ENCODE assay signal across 14 mouse cellular contexts in genomic region chr2:91651458-91652258, GRCm38 (mm10). TPM values are rescaled to one million over a fixed set of nuclear protein-coding genes. Genes with fewer than 3 reads are reported as not detected.
DNase-seq lines count a peak whose midpoint lies in the region; ATAC-seq and TF ChIP-seq lines count a peak whose summit lies in the region.
"Had no signal": no experiment of that assay in that cellular context is flagged by ENCODE, and none has a peak within 500 bp of the region (broad histone marks: within the 10 kb centered on the region; RNA-seq: fewer than 3 reads in every experiment).

No protein-coding gene starts in this region.

- no peak for TF ChIP-seq POLR2A in spleen, adult 2 months (IDR thresholded peaks at IDR 0.05; ENCODE audit: low read depth, low read length)

- no peak overlapping the region for H3K4me2 ChIP-seq in hindbrain, embryonic 13.5 days
- no peak overlapping the region for H3K4me2 ChIP-seq in hindbrain, embryonic 12.5 days (replicated peaks)

- peak overlapping the region; percentile 31; the same call in 1 of the 2 replicates for H3K9ac ChIP-seq in hindbrain, embryonic 13.5 days
- no peak overlapping the region for H3K9ac ChIP-seq in hindbrain, embryonic 12.5 days

- no peaks in the 10 kb centered on the region for H3K9me3 ChIP-seq in hindbrain, embryonic 13.5 days
- H3K9me3 ChIP-seq in hindbrain, embryonic 12.5 days (replicated peaks): no peaks in the 10 kb centered on the region
- H3K9me3 ChIP-seq: G1E had no signal

- H3K4me1 ChIP-seq in hindbrain, embryonic 13.5 days (replicated peaks): peaks cover 42% of the 10 kb centered on the region
- H3K4me1 ChIP-seq in hindbrain, embryonic 12.5 days: peaks cover 20% of the 10 kb centered on the region
- peaks cover 2% of the 10 kb centered on the region; the same call in 1 of the 2 replicates for H3K4me1 ChIP-seq in spleen, adult 2 months (ENCODE audit: control insufficient read depth, insufficient read depth, insufficient read length)

- no peak overlapping the region for H3K4me3 ChIP-seq in hindbrain, embryonic 13.5 days
- no peak overlapping the region for H3K4me3 ChIP-seq in hindbrain, embryonic 12.5 days
- peak overlapping the region; percentile 20 for H3K4me3 ChIP-seq in spleen, adult 2 months (ENCODE audit: extremely low read depth, insufficient read depth, insufficient read length)

- DNase-seq in spleen, adult 2 months (ENCODE audit: low read depth in 1 of 2, low spot score in 2 of 2): no peak
- no peak for DNase-seq in spleen, postnatal 36 days (ENCODE audit: low spot score in 2 of 2)
- DNase-seq in kidney, postnatal 14 days: peak; percentile 34
- no peak for DNase-seq in cerebellum, postnatal 10 days
- no peak for DNase-seq in embryo, embryonic 10 days (ENCODE audit: low spot score)
- DNase-seq: adrenal gland, adult 8-10 months; cerebellum, adult 8-10 months; gastrocnemius, postnatal 10 days; lung, adult 18-20 months; right cerebral cortex, postnatal 14 days; thymus, postnatal 14 days had no signal

- no peak for ATAC-seq in hindbrain, embryonic 13.5 days (ENCODE audit: low FRiP score)
- no peak for ATAC-seq in hindbrain, embryonic 12.5 days (ENCODE audit: low FRiP score)

- H3K27me3 ChIP-seq in hindbrain, embryonic 13.5 days: no peaks in the 10 kb centered on the region
- no peaks in the 10 kb centered on the region for H3K27me3 ChIP-seq in hindbrain, embryonic 12.5 days
- no peaks in the 10 kb centered on the region for H3K27me3 ChIP-seq in spleen, adult 2 months (ENCODE audit: control insufficient read depth, insufficient read depth, low read length)

- no peak overlapping the region for H3K27ac ChIP-seq in hindbrain, embryonic 13.5 days
- no peak overlapping the region for H3K27ac ChIP-seq in hindbrain, embryonic 12.5 days
- 0 out of 2 replicates have a peak overlapping the region, but pooled peaks have one; percentile 7 for H3K27ac ChIP-seq in spleen, adult 2 months (ENCODE audit: insufficient read depth, low read length)

- WGBS in hindbrain, embryonic 13.5 days: 91% methylated on average over 14 of the region's 14 CpGs
- 89% methylated on average over 14 of the region's 14 CpGs for WGBS in hindbrain, embryonic 12.5 days
- 84% methylated on average over 14 of the region's 14 CpGs for WGBS in spleen, adult 2 months

- peaks cover 56% of the 10 kb centered on the region for H3K36me3 ChIP-seq in hindbrain, embryonic 13.5 days
- H3K36me3 ChIP-seq in hindbrain, embryonic 12.5 days: peaks cover 48% of the 10 kb centered on the region
- H3K36me3 ChIP-seq in spleen, adult 2 months (ENCODE audit: control insufficient read depth, insufficient read depth, low read length): peaks cover 22% of the 10 kb centered on the region

- no peak for TF ChIP-seq CTCF in spleen, adult 2 months (IDR thresholded peaks at IDR 0.05; ENCODE audit: extremely low read depth, insufficient read depth, insufficient read length, insufficient replicate concordance)

RNA-seq across cellular contexts. Expression of gene Arhgap1, which starts 2.0 kb away (rescaled TPM):
- 88.6 and 89.0 TPM in 2 replicates for polyA plus RNA-seq in hindbrain, embryonic 13.5 days (2015; fragmentation: Nextera tagmentation; extraction: Ambion mirVana)
- 93.6 and 98.3 TPM in 2 replicates for polyA plus RNA-seq in hindbrain, embryonic 12.5 days (2016; fragmentation: Nextera tagmentation; extraction: Ambion mirVana)
- 66.7 and 76.9 TPM in 2 replicates for polyA plus RNA-seq in spleen, adult 2 months (2012; rRNA removed)

RNA-seq across cellular contexts. Expression of gene Zfp408, which starts 2.1 kb away (rescaled TPM):
- 12.1 and 15.7 TPM in 2 replicates for polyA plus RNA-seq in hindbrain, embryonic 13.5 days (2015; fragmentation: Nextera tagmentation; extraction: Ambion mirVana)
- polyA plus RNA-seq in hindbrain, embryonic 12.5 days (2016; fragmentation: Nextera tagmentation; extraction: Ambion mirVana): 11.6 and 13.0 TPM in 2 replicates
- 13.3 and 17.4 TPM in 2 replicates for polyA plus RNA-seq in spleen, adult 2 months (2012; rRNA removed)

RNA-seq across cellular contexts. Expression of gene F2, which starts 15.4 kb away (rescaled TPM):
- 0.09 TPM in 1 of 2 replicates, not detected in the other for polyA plus RNA-seq in hindbrain, embryonic 13.5 days (2015; fragmentation: Nextera tagmentation; extraction: Ambion mirVana)
- 0.20 and 0.23 TPM in 2 replicates for polyA plus RNA-seq in hindbrain, embryonic 12.5 days (2016; fragmentation: Nextera tagmentation; extraction: Ambion mirVana)
- polyA plus RNA-seq in spleen, adult 2 months (2012; rRNA removed): 0.30 and 0.36 TPM in 2 replicates

RNA-seq across cellular contexts. Expression of gene Atg13, which starts 58.7 kb away (rescaled TPM):
- 35.0 and 35.2 TPM in 2 replicates for polyA plus RNA-seq in hindbrain, embryonic 13.5 days (2015; fragmentation: Nextera tagmentation; extraction: Ambion mirVana)
- polyA plus RNA-seq in hindbrain, embryonic 12.5 days (2016; fragmentation: Nextera tagmentation; extraction: Ambion mirVana): 36.1 and 40.3 TPM in 2 replicates
- 16.7 and 20.4 TPM in 2 replicates for polyA plus RNA-seq in spleen, adult 2 months (2012; rRNA removed)

RNA-seq across cellular contexts. Expression of gene Harbi1, which starts 59.0 kb away (rescaled TPM):
- 20.8 and 24.3 TPM in 2 replicates for polyA plus RNA-seq in hindbrain, embryonic 13.5 days (2015; fragmentation: Nextera tagmentation; extraction: Ambion mirVana)
- 20.9 and 25.0 TPM in 2 replicates for polyA plus RNA-seq in hindbrain, embryonic 12.5 days (2016; fragmentation: Nextera tagmentation; extraction: Ambion mirVana)
- 1.9 and 2.1 TPM in 2 replicates for polyA plus RNA-seq in spleen, adult 2 months (2012; rRNA removed)
